ENCODE assay signal across 25 mouse cellular contexts in genomic region chr9:61392338-61392620, GRCm38 (mm10). TPM values are rescaled to one million over a fixed set of nuclear protein-coding genes. Genes with fewer than 3 reads are reported as not detected.
DNase-seq lines count a peak whose midpoint lies in the region; ATAC-seq lines count a peak whose summit lies in the region.
"Had no signal": no experiment of that assay in that cellular context is flagged by ENCODE, and none has a peak within 500 bp of the region (broad histone marks: within the 10 kb centered on the region; RNA-seq: fewer than 3 reads in every experiment).

No protein-coding gene starts in this region.

- peaks cover 99% of the 10 kb centered on the region for H3K36me3 ChIP-seq in forebrain, embryonic 10.5 days (replicated peaks)
- peaks cover 22% of the 10 kb centered on the region for H3K36me3 ChIP-seq in forebrain, embryonic 16.5 days (ENCODE audit: control insufficient read depth, insufficient read depth)
- H3K36me3 ChIP-seq in kidney, embryonic 15.5 days: peaks cover 77% of the 10 kb centered on the region
- H3K36me3 ChIP-seq in neural tube, embryonic 13.5 days: peaks cover 59% of the 10 kb centered on the region

- no peak overlapping the region for H3K4me2 ChIP-seq in forebrain, embryonic 16.5 days (ENCODE audit: low read length)
- H3K4me2 ChIP-seq in kidney, embryonic 15.5 days: no peak overlapping the region
- no peak overlapping the region for H3K4me2 ChIP-seq in neural tube, embryonic 13.5 days
- H3K4me2 ChIP-seq: heart, embryonic 13.5 days; liver, embryonic 15.5 days; lung, embryonic 15.5 days; midbrain, embryonic 12.5 days; stomach, embryonic 15.5 days had no signal

- H3K9ac ChIP-seq in forebrain, embryonic 16.5 days (replicated peaks; ENCODE audit: low read depth, low read length): no peak overlapping the region
- H3K9ac ChIP-seq in kidney, embryonic 15.5 days: no peak overlapping the region
- H3K9ac ChIP-seq in neural tube, embryonic 13.5 days: peak overlapping the region; percentile 39; the same call in 1 of the 2 replicates
- H3K9ac ChIP-seq: forebrain, postnatal 0 days; heart, embryonic 13.5 days; liver, embryonic 15.5 days; lung, embryonic 15.5 days; midbrain, embryonic 12.5 days; stomach, embryonic 15.5 days had no signal

- H3K9me3 ChIP-seq in forebrain, embryonic 10.5 days: no peaks in the 10 kb centered on the region
- no peaks in the 10 kb centered on the region for H3K9me3 ChIP-seq in forebrain, embryonic 16.5 days (ENCODE audit: control insufficient read depth, low read length)
- H3K9me3 ChIP-seq in kidney, embryonic 15.5 days (replicated peaks): no peaks in the 10 kb centered on the region
- H3K9me3 ChIP-seq in neural tube, embryonic 13.5 days: no peaks in the 10 kb centered on the region
- H3K9me3 ChIP-seq: heart, embryonic 13.5 days; liver, embryonic 15.5 days; lung, embryonic 15.5 days; midbrain, embryonic 12.5 days; stomach, embryonic 15.5 days had no signal

- DNase-seq in forebrain, embryonic 10.5 days (ENCODE audit: extremely low spot score, low spot score): no peak
- DNase-seq in kidney, adult 9 months: no peak
- DNase-seq in neural tube, embryonic 10.5 days (ENCODE audit: extremely low spot score, low spot score): no peak
- no peak for DNase-seq in urinary bladder, adult 18-20 months (ENCODE audit: low spot score in 2 of 2)
- no peak for DNase-seq in right cerebral cortex, adult 2 months (ENCODE audit: low spot score in 2 of 2)
- DNase-seq: cerebellum, adult 8-10 months; cerebellum, postnatal 25 days; forebrain, postnatal 0 days; heart, postnatal 10 days; kidney, adult 18-20 months; kidney, postnatal 14 days; layer of hippocampus, adult 9-11 months; liver; right cerebral cortex, postnatal 25 days had no signal

- 84% methylated on average over 6 of the region's 6 CpGs for WGBS in forebrain, embryonic 10.5 days
- WGBS in forebrain, embryonic 16.5 days: 59% methylated on average over 6 of the region's 6 CpGs
- 70% methylated on average over 6 of the region's 6 CpGs for WGBS in kidney, embryonic 15.5 days
- 59% methylated on average over 6 of the region's 6 CpGs for WGBS in neural tube, embryonic 13.5 days

- no peak for ATAC-seq in forebrain, embryonic 16.5 days
- ATAC-seq in kidney, embryonic 15.5 days (replicated peaks; ENCODE audit: low FRiP score): no peak
- ATAC-seq in neural tube, embryonic 13.5 days (ENCODE audit: low read depth): no peak
- ATAC-seq: activated CD4-positive, CD25-positive, alpha-beta regulatory T cell, adult 4 months had no signal

- peaks cover 54% of the 10 kb centered on the region for H3K27me3 ChIP-seq in forebrain, embryonic 10.5 days (ENCODE audit: poor library complexity, severe bottlenecking)
- H3K27me3 ChIP-seq in forebrain, embryonic 16.5 days (replicated peaks; ENCODE audit: control insufficient read depth, insufficient read depth, low read length): no peaks in the 10 kb centered on the region
- H3K27me3 ChIP-seq in kidney, embryonic 15.5 days: 0 out of 2 replicates have a peak, but pooled peaks cover 8% of the 10 kb centered on the region
- H3K27me3 ChIP-seq in neural tube, embryonic 13.5 days: peaks cover 12% of the 10 kb centered on the region; the same call in 1 of the 2 replicates
- H3K27me3 ChIP-seq: CH12.LX; liver, embryonic 15.5 days; lung, embryonic 15.5 days; stomach, embryonic 15.5 days had no signal

- H3K27ac ChIP-seq in forebrain, embryonic 10.5 days: peak overlapping the region; percentile 22; the same call in 1 of the 2 replicates
- H3K27ac ChIP-seq in forebrain, embryonic 16.5 days (ENCODE audit: low read length): no peak overlapping the region
- H3K27ac ChIP-seq in kidney, embryonic 15.5 days: 0 out of 2 replicates have a peak overlapping the region, but pooled peaks have one; percentile 5
- H3K27ac ChIP-seq in neural tube, embryonic 13.5 days (replicated peaks): no peak overlapping the region; the same call in 1 of the 2 replicates
- H3K27ac ChIP-seq: heart, embryonic 13.5 days; liver, embryonic 15.5 days; lung, embryonic 15.5 days; midbrain, embryonic 12.5 days; stomach, embryonic 15.5 days had no signal

- H3K4me3 ChIP-seq in forebrain, embryonic 10.5 days: no peak overlapping the region
- H3K4me3 ChIP-seq in forebrain, embryonic 16.5 days (replicated peaks; ENCODE audit: low read length): no peak overlapping the region
- H3K4me3 ChIP-seq in kidney, embryonic 15.5 days (replicated peaks): no peak overlapping the region
- no peak overlapping the region for H3K4me3 ChIP-seq in neural tube, embryonic 13.5 days
- H3K4me3 ChIP-seq: heart, embryonic 13.5 days; liver, embryonic 15.5 days; lung, embryonic 15.5 days; midbrain, embryonic 12.5 days; myocyte; stomach, embryonic 15.5 days had no signal

- peaks cover 100% of the 10 kb centered on the region for H3K4me1 ChIP-seq in forebrain, embryonic 10.5 days
- H3K4me1 ChIP-seq in forebrain, embryonic 16.5 days (replicated peaks; ENCODE audit: control insufficient read depth, insufficient read depth, low read length): peaks cover 53% of the 10 kb centered on the region
- peaks cover 81% of the 10 kb centered on the region for H3K4me1 ChIP-seq in kidney, embryonic 15.5 days
- peaks cover 81% of the 10 kb centered on the region for H3K4me1 ChIP-seq in neural tube, embryonic 13.5 days (replicated peaks)

RNA-seq across cellular contexts. Expression of gene Tle3, which starts 20.1 kb away (rescaled TPM):
- polyA plus RNA-seq in forebrain, embryonic 10.5 days (2016; fragmentation: Nextera tagmentation; extraction: Ambion mirVana): 43.4 and 45.6 TPM in 2 replicates
- polyA plus RNA-seq in forebrain, embryonic 16.5 days (2015; fragmentation: Nextera tagmentation; extraction: Ambion mirVana): 36.8 and 42.5 TPM in 2 replicates
- polyA plus RNA-seq in kidney, embryonic 15.5 days (2015; fragmentation: Nextera tagmentation; extraction: Ambion mirVana): 26.1 and 30.9 TPM in 2 replicates
- 31.1 and 33.7 TPM in 2 replicates for polyA plus RNA-seq in neural tube, embryonic 13.5 days (2015; fragmentation: Nextera tagmentation; extraction: Ambion mirVana)

Comparison
In these comparisons a context has a peak if more than half of its experiments do, and no peak if none do; other contexts are left out.
1. H3K27ac ChIP-seq: peak in forebrain, embryonic 10.5 days (single experiment) and kidney, embryonic 15.5 days (single experiment); none in forebrain, embryonic 16.5 days (single experiment) and neural tube, embryonic 13.5 days (single experiment).